Mouse (Mus musculus) adipocyte (in vitro differentiated cells): ENCODE results near the gene Gm20696.

Experiments used
- DNase-seq: peaks from one replicate; pipeline ENCODE4 v3.0.0-alpha.2; 2016; ENCODE audit warnings: low spot score

Gm20696 gene

DNA sequence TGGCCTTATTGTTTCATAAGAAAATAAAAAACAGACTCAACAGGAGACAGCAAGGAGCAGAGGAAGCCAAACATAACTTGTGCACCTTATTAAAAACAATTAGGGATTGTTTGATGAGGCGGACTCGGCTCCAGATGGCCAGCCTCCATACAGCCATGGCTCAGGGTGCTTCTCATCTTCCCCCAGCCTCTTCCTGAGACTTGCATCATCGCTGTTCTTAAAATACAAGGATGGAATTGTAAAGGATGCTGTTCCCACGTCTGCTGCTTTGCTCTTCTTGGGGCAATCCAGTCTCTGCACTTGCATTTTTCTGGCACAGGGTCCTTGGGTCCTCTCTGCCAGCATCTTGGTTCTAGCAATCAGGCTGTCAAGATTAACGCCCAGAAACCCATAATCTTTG, 94.5 kb downstream of the Gm20696 start:
- no peak for DNase-seq

DNA sequence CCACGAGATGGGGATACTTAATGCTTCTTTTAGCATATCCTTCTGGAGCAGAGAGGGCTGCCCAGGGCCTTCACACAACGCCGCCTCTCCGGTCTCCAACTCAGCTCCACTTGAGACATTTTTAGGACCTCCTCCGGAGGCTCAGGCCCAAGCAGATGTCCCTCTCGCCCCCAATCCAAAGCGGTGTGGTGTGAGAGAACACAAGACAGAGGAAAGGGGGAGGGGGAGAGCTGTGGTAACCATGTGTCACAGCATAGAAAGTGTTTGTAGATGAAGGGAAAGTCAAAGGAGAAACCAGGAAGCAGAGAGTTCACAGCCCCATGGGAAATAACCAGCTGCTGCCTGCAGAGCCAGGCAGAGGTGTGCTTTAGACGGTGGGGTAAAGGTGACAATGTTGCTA, 99.7 kb downstream of the Gm20696 start:
- no peak for DNase-seq

DNA sequence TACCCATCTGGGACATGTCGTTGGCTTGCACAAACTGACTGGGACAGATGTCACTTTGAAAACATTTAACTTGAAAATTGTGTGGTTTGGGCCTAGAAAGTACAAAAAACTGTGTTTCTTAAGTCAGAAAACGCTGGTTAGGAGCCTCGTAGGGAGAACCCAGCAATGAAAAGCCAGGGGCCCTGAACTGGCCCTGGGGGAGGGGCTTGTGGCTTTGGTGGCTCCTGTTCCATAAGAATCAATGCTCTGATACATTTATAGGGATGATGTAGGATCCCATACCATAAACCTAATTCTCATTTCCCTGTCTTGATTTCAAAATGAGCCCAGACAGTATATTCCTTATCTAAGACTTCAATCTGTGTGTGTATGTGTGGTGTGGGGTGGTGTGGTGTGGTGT, 101.8 kb downstream of the Gm20696 start:
- DNase-seq, result no peak

DNA sequence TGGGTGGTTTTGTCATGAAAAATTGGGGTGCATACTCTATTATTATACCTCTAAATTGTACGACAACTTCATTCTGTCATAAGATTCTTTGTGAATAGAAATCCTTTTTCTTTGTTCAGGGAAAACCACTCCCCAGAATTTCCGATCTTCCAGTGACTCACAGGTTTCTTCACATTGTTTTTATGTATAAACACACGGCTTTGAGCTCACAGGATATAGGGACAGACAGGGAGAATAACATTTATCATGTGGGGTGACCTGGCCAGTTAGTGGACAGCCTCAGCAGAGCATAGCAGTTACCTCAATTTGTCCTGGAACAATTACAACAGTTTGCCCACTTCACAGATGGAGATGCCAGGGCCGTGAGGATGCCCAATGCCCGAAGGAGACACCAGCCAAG, 109.6 kb downstream of the Gm20696 start:
- no peak for DNase-seq

DNA sequence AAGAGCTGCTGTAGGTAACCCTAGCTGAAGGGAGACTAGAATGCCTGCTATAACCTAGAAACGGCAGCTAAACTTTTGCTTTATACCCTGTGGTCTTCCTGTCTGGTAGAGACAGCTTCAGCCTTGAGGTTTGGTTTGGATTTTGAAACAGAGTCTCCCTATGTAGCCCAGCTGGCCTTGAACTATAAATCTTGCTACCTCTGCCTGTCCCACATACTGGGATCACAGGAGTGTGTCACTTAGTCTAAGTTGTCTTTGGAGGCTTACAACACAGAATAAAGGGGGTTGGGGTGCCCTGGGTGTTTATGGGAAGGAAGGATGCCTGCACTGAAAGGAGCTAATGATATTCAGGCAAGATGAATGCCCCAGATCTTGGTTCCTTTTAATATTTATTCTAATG, 113.8 kb downstream of the Gm20696 start:
- DNase-seq, result no peak

DNA sequence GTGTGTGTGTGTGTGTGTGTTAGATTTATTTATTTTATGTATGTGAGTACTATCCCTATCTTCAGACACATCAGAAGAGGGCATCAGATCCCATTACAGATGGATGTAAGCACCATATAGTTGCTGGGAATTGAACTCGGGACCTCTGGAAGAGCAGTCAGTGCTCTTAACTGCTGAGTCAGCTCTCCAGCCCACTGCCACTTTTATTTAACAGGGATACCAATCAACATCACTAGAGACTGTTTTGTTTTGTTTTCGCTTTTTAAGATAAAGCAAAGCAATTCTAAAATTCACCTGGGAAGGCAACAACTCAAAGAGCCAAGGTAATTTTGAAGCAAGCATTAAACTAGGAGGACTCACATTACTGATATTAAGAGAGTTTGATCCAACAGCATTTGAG, 120.2 kb downstream of the Gm20696 start:
- no peak for DNase-seq

DNA sequence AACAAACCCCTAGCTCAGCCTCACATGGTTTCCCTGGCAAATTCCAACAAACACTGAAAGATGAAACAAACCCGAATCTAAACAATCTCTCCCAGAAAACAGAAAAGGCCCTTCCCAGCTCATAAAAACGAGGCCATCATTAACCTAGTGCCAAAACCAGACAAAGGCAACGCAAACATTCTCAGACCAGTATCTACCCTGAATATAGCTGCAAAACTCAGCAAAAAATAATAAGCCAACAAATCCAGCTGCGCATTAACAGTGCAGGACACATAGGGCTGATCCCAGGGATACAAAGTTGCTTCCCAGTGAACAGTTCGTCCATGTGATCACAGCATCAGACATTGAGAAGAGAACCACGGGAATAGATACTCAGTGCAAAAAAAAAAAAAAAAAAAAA, 121.2 kb downstream of the Gm20696 start:
- DNase-seq, result no peak

DNA sequence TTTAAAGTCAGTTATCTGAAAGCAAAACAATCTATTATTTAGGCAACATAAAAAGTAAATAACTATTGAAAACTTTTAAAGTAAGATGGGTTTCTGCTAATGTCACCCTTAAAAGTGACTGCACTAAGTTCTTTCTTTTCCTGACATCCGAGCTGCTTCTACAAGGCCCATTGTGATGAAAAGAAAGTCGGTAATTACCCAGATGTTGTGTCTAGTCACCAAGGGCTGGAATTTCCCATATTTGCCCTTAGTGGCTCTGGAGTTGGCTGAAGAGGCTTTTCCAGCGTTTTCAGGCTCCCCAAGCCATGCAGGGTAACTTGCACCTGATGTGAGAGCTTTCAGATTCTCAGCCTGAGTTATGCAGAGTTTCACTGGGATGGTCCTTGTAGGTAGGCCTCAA, 125.5 kb downstream of the Gm20696 start:
- DNase-seq, result no peak

DNA sequence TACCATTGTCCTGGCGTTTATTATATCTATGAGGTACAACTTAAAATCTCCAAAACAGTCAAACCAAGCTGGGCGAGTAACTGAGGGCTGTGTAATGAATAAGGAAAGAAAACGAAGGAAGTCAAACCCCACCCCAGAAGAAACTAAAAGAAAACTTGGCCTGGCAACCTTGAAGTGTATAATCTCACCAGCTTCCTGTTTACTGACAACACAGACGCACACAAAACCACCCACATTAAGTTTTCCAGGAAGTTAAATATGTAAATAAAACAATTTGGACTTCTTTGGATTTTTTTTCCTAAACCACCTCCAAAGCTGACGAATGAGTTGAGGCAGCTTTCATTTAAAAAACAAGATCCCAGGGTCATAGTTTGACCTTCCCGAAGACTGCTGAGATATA, 125.9 kb downstream of the Gm20696 start:
- DNase-seq, result no peak

DNA sequence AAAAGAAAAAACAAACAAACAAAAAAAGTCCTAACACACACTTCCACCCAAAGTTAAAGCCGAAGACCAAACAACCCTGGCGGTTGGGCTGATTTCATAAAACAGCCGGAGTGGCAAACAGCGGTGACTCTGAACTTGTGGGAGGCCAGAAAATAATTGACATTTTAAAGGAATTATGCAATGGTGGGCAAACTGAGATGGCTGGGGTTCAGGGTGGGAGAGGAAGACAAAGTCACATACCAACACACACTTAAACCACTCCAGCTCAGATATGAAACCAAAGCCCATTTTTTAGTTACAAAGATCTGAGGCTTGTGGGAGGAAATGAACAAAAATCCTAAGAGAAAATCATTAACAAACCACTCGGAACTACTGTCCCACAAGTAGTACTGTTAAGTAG, 126.5 kb downstream of the Gm20696 start:
- no peak for DNase-seq

DNA sequence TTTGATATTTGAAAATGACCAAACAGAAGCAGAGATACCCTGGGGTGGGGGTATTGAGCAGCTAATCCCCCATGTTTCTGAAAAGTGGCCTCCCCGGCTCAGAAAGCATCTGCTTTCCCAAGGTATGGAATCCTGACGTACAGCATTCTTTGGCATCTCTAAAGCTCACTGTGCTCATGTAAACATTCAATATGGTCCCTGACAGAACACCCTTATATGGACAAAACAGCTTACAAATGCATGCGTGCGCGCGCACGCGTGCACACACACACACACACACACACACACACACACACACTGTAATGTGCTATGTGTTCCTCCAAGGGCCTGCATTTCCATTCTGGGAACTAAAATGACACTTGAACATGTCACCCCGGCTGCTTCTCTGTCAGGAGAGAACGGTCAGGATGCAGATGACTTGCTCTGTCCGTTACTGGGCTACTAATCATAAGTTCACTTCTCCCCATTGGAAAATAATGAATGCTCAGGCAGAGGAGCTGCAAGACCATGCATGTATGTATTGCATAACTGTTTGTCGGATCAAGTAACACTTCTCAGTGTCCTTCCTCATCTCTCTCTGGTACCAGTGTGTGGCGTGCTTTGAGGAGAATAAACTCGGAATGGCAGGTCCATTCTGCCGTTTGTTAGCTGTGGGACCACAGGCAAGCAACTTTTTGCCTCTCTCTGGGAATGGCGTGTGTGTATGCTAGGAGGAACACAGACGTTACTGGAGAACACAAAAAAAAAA, 128.2 kb downstream of the Gm20696 start:
- no peak for DNase-seq

DNA sequence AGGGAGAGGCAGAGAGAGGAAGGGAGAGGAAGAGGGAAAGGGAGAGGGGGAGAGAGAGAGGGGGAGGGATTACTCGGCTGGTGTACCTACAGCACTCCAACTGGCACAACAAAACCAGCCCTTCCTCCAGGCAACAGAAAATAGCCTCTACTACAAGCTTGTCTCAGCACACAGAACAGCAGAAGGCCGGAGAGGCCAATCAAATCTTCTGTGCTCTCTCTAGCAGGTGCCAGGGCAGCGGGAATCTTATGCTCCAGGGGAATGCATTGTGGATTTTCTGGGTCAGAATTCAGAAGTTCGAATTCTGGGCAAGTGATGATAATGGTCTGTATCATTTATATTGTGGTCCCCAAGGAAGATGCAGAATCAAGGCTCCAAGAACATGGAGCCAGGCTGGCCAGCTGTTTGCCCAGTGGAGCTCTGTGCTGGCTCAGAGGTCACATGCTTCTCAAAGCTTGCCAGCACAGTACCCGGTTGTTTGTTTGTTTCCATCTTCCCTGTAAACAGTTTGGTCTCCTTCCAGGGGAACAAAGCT, 132.3 kb downstream of the Gm20696 start:
- peak; percentile 24 for DNase-seq

DNA sequence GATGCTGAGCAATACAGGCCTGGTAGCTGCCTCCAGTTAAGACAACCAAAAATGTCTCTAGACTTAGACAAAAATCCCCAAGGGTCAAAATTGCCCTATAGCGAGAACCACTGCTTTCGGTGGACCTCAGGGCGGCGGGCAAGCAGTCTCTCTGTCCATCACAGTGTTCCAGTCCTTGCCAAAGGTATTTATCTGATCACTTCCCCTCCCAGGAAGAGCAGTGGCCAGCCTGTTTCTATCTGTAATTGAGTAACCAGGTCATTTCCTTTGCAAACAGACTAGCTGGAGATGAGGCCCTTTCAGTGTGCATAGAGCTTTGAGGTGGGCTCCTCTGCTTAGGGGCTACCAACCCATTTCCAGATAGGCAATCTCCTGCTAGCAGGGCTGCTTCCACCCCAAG, 134.1 kb downstream of the Gm20696 start:
- no peak for DNase-seq

DNA sequence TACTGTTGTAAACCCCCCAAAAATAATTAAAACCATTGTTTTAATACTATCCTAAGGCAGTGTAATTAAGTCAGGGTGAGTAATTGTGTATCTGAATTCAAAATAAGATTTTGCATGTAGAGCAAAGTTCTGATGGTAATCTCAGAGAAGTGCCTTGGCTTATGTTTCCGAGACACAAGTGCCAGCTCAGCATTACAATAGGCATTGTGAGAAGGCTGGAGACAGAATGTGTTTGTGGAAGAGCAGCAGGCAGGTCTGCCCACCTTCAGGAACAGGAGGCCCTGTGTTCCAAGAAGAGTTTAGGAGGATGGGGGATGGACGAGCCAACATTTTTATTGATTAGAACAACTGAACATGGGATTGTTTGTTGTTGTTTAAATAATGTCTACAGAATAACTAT, 137.6 kb downstream of the Gm20696 start:
- DNase-seq, result no peak

DNA sequence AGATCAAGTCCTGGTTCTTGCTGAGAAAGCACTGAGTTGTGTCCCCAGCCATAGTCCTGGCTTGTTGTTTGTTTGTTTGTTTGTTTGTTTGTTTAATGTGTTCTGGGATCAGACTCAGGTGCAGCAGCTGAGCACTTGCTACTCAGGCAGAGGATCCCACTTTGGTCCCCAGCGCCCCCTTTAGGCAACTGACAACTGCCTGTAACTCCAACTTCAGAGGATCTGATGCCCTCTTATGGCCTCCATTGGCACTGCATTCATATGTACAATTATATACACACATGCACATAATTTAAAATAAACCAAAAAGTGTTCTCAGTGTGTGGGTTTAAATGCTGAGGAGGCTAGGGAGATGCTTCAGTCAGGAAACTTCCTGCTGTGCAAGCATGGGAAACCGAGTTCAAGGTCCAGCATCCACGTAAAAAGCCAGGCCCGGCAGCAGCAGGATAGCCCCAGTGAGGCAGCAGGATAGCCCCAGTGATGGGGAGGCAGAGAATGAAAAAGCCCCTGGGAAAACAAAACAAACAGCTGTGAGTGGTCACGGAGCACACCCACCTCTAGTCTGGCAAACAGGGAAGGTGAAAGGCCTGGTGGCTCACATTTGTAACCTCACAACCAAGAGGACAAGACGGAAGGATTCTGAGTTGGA, 139.0 kb downstream of the Gm20696 start:
- no peak for DNase-seq

DNA sequence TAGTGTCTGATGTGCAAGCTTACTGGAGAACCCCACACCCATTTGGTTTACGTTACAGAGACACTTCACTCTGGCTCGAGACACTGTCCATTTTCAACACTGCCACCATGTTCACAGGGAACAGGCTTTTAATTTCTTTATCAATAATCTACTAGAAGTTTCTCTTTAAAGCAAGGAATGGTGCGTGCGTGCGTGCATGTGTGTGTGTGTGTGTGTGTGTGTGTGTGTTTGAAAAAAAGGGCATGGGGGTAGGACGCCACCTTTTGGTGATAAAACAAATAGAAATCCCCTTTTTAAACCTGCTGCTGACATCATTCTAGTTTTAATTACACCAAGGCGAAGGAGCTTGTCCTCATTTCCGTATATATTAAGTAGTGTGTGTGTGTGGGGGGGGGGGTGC, 141.2 kb downstream of the Gm20696 start:
- DNase-seq, result peak; percentile 53

DNA sequence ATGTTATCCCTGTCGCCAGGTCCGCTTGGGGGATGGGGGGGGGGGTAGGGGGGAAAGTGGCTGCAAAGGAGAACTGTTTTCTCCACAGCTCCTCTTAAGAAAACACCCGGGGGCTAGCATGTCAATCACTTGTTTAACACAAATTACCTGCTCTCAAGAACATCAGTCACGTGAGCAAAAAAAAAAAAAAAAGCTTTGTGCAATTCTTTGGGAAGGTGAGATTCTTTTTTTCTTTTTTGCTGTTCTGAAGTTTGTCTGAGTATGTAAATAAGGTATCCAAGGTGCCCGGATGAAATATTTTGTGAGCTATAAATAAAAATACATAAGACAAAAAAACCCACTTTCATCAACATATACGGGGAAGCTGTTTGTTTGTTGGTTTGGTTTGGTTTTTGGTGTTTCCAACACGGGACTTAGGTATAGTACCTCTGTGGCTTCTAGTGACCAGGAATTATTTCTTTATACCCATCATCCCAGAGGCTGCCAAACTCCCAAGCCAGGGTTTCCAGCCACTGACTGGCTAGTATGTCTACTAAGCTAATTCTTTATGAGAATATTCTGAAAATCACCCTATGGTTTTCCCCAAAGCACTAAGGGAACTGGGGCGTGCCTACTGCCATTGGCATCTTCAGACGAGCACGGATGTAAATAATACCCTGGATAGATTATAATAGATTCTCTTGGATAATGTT, 142.8 kb downstream of the Gm20696 start:
- DNase-seq, result no peak

DNA sequence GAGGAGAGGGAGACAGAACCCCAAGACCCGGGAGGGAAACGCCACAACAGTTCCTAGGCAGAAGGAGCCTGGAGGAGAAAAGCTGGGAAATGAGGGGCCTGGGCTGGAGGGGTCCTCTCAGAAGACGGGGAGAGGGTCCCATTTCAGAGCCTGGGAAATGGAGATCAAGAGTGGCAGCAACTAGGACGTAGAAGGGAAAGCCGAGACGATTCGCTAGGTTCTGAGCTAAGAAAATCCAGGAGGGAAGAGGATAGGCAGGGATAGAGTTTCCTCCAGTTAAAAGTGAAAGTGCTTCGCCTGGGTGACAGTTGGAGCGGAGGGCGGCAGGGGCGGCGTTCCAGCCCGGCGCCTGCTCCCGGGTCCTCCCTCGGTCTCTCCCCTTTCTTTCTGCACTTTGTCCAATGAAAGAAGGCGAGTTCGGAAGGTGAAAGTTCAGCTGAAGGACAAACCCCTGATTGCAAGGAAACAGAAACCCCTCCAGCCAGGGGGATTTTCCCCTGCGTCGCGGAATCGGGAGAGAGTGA, 143.4 kb downstream of the Gm20696 start:
- DNase-seq, result peak; percentile 79

DNA sequence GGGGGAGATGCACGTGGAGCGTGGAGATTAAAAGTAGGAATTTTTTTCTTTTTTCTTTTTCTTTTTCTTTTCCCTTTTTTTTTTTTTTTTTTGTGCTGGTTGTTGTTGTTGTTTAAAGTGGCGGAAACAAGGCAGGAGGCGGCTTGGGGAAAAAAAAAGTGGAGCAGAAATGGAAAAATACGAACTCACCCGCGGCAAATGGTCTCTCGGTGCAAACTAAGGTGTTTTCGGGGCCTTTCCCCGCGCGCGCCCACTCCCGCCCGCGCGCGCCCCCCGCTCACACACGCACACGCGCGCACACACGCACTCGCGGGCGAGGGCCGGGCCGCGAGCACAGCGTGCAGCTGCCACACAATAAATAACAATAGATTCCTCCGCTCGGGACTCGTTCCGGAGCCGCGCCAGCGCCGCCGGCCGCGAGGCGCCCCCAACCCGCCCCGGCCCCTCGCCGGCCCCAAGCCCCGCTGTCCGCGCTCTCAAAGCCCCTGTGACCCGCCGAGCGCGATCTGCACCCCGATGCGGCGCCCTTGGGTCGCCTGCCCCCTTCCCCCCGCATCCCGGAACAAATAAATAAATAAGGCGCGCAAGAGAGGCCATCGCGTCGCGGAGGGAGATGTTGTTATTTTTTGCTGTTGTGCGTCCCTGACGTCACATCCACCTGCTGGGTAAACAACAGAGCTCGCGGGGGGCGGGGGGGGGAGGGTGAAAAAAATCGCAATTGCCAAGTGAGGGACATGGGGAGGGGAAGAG, 144.1 kb downstream of the Gm20696 start, which contains the start of gene Foxp1:
Gene Foxp1 (minus strand): TSS at position 363 of the 750 bp plus-strand sequence.
- DNase-seq, result peak; percentile 92

DNA sequence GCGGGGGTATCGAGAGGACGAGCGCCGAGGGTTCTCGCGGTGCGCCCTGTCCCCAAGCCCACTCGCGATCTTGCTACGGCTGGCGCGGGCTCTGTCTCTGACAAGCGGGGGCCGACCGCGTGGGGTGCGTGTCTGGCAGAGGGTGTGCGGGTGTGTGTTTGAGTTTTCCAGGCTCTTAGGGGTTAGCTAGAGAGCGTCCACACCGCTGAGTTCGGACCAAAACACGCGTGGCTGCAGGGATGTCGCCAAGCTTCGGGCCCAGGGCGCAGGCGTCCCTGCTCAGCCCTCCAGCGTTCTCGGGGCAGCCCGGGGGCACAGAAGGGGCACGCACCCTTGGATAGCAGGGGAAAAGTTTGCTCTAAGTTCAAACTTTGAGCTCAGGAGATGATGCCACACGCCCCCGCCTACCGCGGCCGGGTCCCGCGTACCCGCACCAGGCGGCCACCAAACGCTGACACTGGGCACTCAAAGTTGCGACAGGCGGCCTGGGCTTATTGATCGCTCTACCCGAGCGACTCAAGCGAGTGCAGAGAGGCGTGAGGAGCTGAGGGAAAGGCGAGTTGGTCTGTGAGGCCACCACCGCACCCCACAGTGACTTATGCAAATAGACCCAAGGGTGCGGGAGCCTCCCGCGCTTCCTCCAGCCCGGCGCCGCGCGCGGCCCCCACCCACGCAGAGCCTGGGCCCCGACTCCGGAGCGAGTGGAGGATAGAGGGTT, 144.8 kb downstream of the Gm20696 start:
- peak; percentile 70 for DNase-seq

DNA sequence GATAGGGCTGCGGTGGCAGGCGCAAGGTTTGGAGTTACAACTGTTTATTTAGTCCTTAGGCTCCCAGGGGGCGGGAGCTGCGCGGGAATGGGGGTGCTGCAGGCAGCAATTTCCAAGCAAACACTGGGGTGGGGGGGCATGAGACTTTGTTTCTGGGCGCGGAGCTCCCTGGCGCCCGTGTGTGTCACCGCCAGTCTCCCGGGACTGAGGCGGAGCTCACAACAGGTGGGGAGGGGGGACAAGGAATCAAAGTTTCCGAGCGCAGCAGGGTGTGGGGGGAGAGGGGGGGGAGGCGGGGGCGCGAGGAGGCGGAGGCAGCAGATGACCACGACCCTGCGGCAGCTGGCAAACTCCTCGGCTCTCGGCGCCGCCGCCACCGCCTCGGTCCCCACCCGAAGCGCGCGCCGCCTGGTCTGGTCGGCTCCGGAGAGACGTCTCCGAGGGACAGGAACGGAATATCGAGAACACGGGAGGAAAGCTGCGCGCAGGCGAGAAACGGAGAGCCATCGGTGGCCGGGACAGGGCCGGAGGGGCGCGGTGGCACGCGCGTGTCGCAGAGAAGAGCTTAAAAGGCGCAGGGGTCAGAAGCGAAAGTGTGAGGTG, 145.5 kb downstream of the Gm20696 start:
- DNase-seq, result peak; percentile 46
